Mouse (Mus musculus) T-cell, adult 2 months (primary cell): ENCODE results near the gene Vmn2r23.
"Not testable (repeated sequence)": the region's sequence is repeated elsewhere in the genome, so short reads cannot be mapped to it uniquely, and the experiment has no call there.

Source experiments
- DNase-seq: peaks from one replicate; pipeline ENCODE4 v3.0.0; 2022; ENCODE audit warnings: low spot score

The Vmn2r23 gene

GRCm38 (mm10) chr6:123702370-123702769 lies at the start of gene Vmn2r23:
TSS of gene Vmn2r23 (plus strand) at chr6:123702670.
- no peak for DNase-seq

- no peak for DNase-seq
Measured at GRCm38 (mm10) chr6:123657040-123657439, 45.4 kb upstream of the Vmn2r23 start.

GRCm38 (mm10) chr6:123696639-123697038 lies 5.8 kb upstream of the Vmn2r23 start:
- DNase-seq, result not testable (repeated sequence)

- DNase-seq, result no peak
Measured at GRCm38 (mm10) chr6:123697213-123697612, 5.3 kb upstream of the Vmn2r23 start.

GRCm38 (mm10) chr6:123770031-123770430 lies 67.6 kb downstream of the Vmn2r23 start:
- DNase-seq, result no peak

GRCm38 (mm10) chr6:123778579-123778978 lies 76.1 kb downstream of the Vmn2r23 start, which contains the start of gene Vmn2r24:
TSS of gene Vmn2r24 (plus strand) at chr6:123778879.
- DNase-seq, result no peak

GRCm38 (mm10) chr6:123784857-123785256 lies 82.4 kb downstream of the Vmn2r23 start:
- DNase-seq, result no peak

- no peak for DNase-seq
Measured at GRCm38 (mm10) chr6:123793746-123794145, 91.3 kb downstream of the Vmn2r23 start.
